Mouse (Mus musculus) intestine, postnatal 0 days (tissue): ENCODE measurements at regions not wholly inside any gene's neighbourhood (a gene's known extent, or its start where the extent isn't known, plus 50 kb on each side); places are given as distances from the start of the nearest gene placed in this dataset.

Source experiments
- ATAC-seq: fragments of 200-750 bp; cut with Nextera tagmentation; 2 replicates; pipeline ENCODE4 v1.8.0; 2017; ENCODE audit warnings: mild to moderate bottlenecking, moderate TSS enrichment, moderate library complexity
- H3K27ac ChIP-seq: fragments of 300-500 bp; sonication (generic); 2 replicates; pipeline ENCODE4 v1.5.1; 2014; ENCODE audit warnings: mild to moderate bottlenecking, low read depth, low read length, moderate library complexity
- H3K27me3 ChIP-seq: fragments of 300-500 bp; sonication (generic); replicated peaks from 2 replicates; pipeline ENCODE4 v1.6.1; 2014; ENCODE audit warnings: low read length, mixed read lengths; ENCODE audit not compliant: control insufficient read depth, insufficient read depth
- H3K36me3 ChIP-seq: fragments of 300-500 bp; sonication (generic); 2 replicates; pipeline ENCODE4 v1.6.1; 2014; ENCODE audit warnings: mild to moderate bottlenecking, moderate library complexity; ENCODE audit not compliant: control insufficient read depth, insufficient read depth
- H3K4me1 ChIP-seq: fragments of 300-500 bp; sonication (generic); replicated peaks from 2 replicates; pipeline ENCODE4 v1.6.1; 2014; ENCODE audit warnings: antibody characterized with exemption, low read length, mixed read lengths; ENCODE audit not compliant: control insufficient read depth, insufficient read depth
- H3K4me2 ChIP-seq: fragments of 300-500 bp; sonication (generic); replicated peaks from 2 replicates; pipeline ENCODE4 v1.6.1; 2014; ENCODE audit warnings: low read depth, mild to moderate bottlenecking, moderate library complexity
- H3K4me3 ChIP-seq: fragments of 300-500 bp; sonication (generic); 2 replicates; pipeline ENCODE4 v1.5.1; 2014; ENCODE audit warnings: low read depth, low read length
- H3K9ac ChIP-seq: fragments of 300-500 bp; sonication (generic); 2 replicates; pipeline ENCODE4 v1.6.1; 2014; ENCODE audit warnings: mild to moderate bottlenecking, low read depth, low read length
- H3K9me3 ChIP-seq: fragments of 300-500 bp; sonication (generic); 2 replicates; pipeline ENCODE4 v1.6.1; 2016; ENCODE audit warnings: mixed run types; ENCODE audit not compliant: control insufficient read depth
- CTCF ChIP-seq: sonication (generic); IDR thresholded peaks from 2 replicates; pipeline ENCODE4 v1.5.1; 2016; ENCODE audit warnings: low read depth, mild to moderate bottlenecking, control low read depth, antibody characterized with exemption, moderate library complexity
- WGBS: fragments of 180-500 bp; shearing (Covaris S2); extraction: QIAGEN DNeasy Blood & Tissue Kit; methylation state at CpG from one replicate; pipeline ENCODE4 v1.1.7; 2014; 5-methylcytosine and 5-hydroxymethylcytosine counted together

GRCm38 (mm10) chr17:84095089-84095488, 92.7 kb downstream of the Zfp36l2 start:
- H3K36me3 ChIP-seq, result no peaks in the 10 kb centered on the region
- no peak for ATAC-seq
- H3K9ac ChIP-seq, result no peak overlapping the region
- H3K4me1 ChIP-seq, result 0 out of 2 replicates have a peak, but pooled peaks cover 3% of the 10 kb centered on the region
- no peak overlapping the region for H3K27ac ChIP-seq
- H3K9me3 ChIP-seq, result no peaks in the 10 kb centered on the region
- H3K4me2 ChIP-seq, result no peak overlapping the region
- H3K4me3 ChIP-seq, result no peak overlapping the region
- no peak for TF ChIP-seq CTCF
- H3K27me3 ChIP-seq, result no peaks in the 10 kb centered on the region
- WGBS, result 87% methylated on average over 2 of the region's 2 CpGs

- Histone ChIP-seq H3K4me3 (no peak overlapping the region), H3K4me1 (no peaks in the 10 kb centered on the region), H3K4me2 (no peak overlapping the region), H3K27ac (no peak overlapping the region), H3K36me3 (no peaks in the 10 kb centered on the region), H3K9me3 (no peaks in the 10 kb centered on the region), H3K9ac (no peak overlapping the region), H3K27me3 (no peaks in the 10 kb centered on the region)
- 86% methylated on average over 12 of the region's 12 CpGs for WGBS
- no peak for TF ChIP-seq CTCF
- ATAC-seq, result no peak
Measured at GRCm38 (mm10) chr17:84086394-84086793, 101.4 kb downstream of the Zfp36l2 start.

GRCm38 (mm10) chr17:84085721-84086120, 102.0 kb downstream of the Zfp36l2 start:
- Histone ChIP-seq H3K4me3 (no peak overlapping the region), H3K27me3 (no peaks in the 10 kb centered on the region), H3K9me3 (no peaks in the 10 kb centered on the region), H3K36me3 (no peaks in the 10 kb centered on the region), H3K4me1 (no peaks in the 10 kb centered on the region), H3K27ac (no peak overlapping the region), H3K9ac (no peak overlapping the region), H3K4me2 (no peak overlapping the region)
- ATAC-seq, result no peak
- TF ChIP-seq CTCF, result 0 out of 2 replicates have a peak, but pooled peaks have one; percentile 21
- WGBS, result 52% methylated on average over 7 of the region's 7 CpGs

- Histone ChIP-seq H3K4me1 (no peaks in the 10 kb centered on the region), H3K4me2 (no peak overlapping the region), H3K27ac (no peak overlapping the region), H3K27me3 (no peaks in the 10 kb centered on the region), H3K4me3 (no peak overlapping the region), H3K9ac (no peak overlapping the region), H3K9me3 (no peaks in the 10 kb centered on the region), H3K36me3 (no peaks in the 10 kb centered on the region)
- ATAC-seq, result 0 out of 2 replicates have a peak, but pooled peaks have one; percentile 14
- 83% methylated on average over 10 of the region's 10 CpGs for WGBS
- TF ChIP-seq CTCF, result no peak
Measured at GRCm38 (mm10) chr17:84085232-84085631, 102.5 kb downstream of the Zfp36l2 start.

- 71% methylated on average over 16 of the region's 16 CpGs for WGBS
- H3K27ac ChIP-seq, result no peak overlapping the region
- no peak overlapping the region for H3K9ac ChIP-seq
- H3K4me1 ChIP-seq, result no peaks in the 10 kb centered on the region
- no peaks in the 10 kb centered on the region for H3K36me3 ChIP-seq
- no peak for ATAC-seq
- TF ChIP-seq CTCF, result peak; percentile 25; the same call in 1 of the 2 replicates
- H3K27me3 ChIP-seq, result no peaks in the 10 kb centered on the region
- no peak overlapping the region for H3K4me2 ChIP-seq
- no peak overlapping the region for H3K4me3 ChIP-seq
- H3K9me3 ChIP-seq, result no peaks in the 10 kb centered on the region
Measured at GRCm38 (mm10) chr17:84083307-84084263, 104.2 kb downstream of the Zfp36l2 start.

- Histone ChIP-seq H3K27me3 (no peaks in the 10 kb centered on the region), H3K4me3 (no peak overlapping the region), H3K4me2 (no peak overlapping the region), H3K27ac (no peak overlapping the region; the same call in 1 of the 2 replicates), H3K9ac (no peak overlapping the region), H3K4me1 (no peaks in the 10 kb centered on the region), H3K36me3 (no peaks in the 10 kb centered on the region), H3K9me3 (no peaks in the 10 kb centered on the region)
- no peak for ATAC-seq
- WGBS, result 88% methylated on average over 5 of the region's 5 CpGs
- no peak for TF ChIP-seq CTCF
Measured at GRCm38 (mm10) chr17:84082571-84082970, 105.2 kb downstream of the Zfp36l2 start.
